Mouse (Mus musculus) lung, adult 18-20 months (tissue): ENCODE results near the gene Slc7a15.
"Not testable (repeated sequence)": the region's sequence is repeated elsewhere in the genome, so short reads cannot be mapped to it uniquely, and the experiment has no call there.

Experiments
- DNase-seq, 2 experiments: peaks; one replicate each; pipeline ENCODE4 v3.0.0; 2022; ENCODE audit warnings: mixed read lengths in 2 of 2

Gene Slc7a15

GRCm38 (mm10) chr12:8559876-8560275 is 39.0 kb downstream of the Slc7a15 start:
- DNase-seq, result not testable (repeated sequence)

- DNase-seq, result no peak
Observed at GRCm38 (mm10) chr12:8556189-8556588, 42.7 kb downstream of the Slc7a15 start.

GRCm38 (mm10) chr12:8555419-8555818 is 43.4 kb downstream of the Slc7a15 start:
- DNase-seq, result no peak

- DNase-seq, result peak; percentile 68 to 73
Observed at GRCm38 (mm10) chr12:8547357-8547756, 51.5 kb downstream of the Slc7a15 start.

GRCm38 (mm10) chr12:8546801-8547200 is 52.1 kb downstream of the Slc7a15 start:
- DNase-seq, result no peak

- no peak for DNase-seq
Observed at GRCm38 (mm10) chr12:8545066-8545610, 53.7 kb downstream of the Slc7a15 start.

GRCm38 (mm10) chr12:8542371-8542770 is 56.5 kb downstream of the Slc7a15 start:
- DNase-seq, result no peak

GRCm38 (mm10) chr12:8539471-8539870 is 59.4 kb downstream of the Slc7a15 start:
- DNase-seq, result no peak

- DNase-seq, result no peak
Observed at GRCm38 (mm10) chr12:8537291-8537690, 61.6 kb downstream of the Slc7a15 start.

GRCm38 (mm10) chr12:8536221-8536965 is 62.5 kb downstream of the Slc7a15 start:
- no peak for DNase-seq

GRCm38 (mm10) chr12:8535596-8535995 is 63.3 kb downstream of the Slc7a15 start:
- no peak for DNase-seq

GRCm38 (mm10) chr12:8534915-8535314 is 64.0 kb downstream of the Slc7a15 start:
- DNase-seq, result no peak

GRCm38 (mm10) chr12:8527770-8528169 is 71.1 kb downstream of the Slc7a15 start:
- no peak for DNase-seq

- no peak for DNase-seq
Observed at GRCm38 (mm10) chr12:8527175-8527574, 71.7 kb downstream of the Slc7a15 start.

GRCm38 (mm10) chr12:8524062-8524461 is 74.8 kb downstream of the Slc7a15 start:
- DNase-seq, result no peak

GRCm38 (mm10) chr12:8522711-8523110 is 76.2 kb downstream of the Slc7a15 start:
- no peak for DNase-seq

- peak; percentile 84 to 85 for DNase-seq
Observed at GRCm38 (mm10) chr12:8521375-8522047, 77.4 kb downstream of the Slc7a15 start.

GRCm38 (mm10) chr12:8519431-8520160 is 79.3 kb downstream of the Slc7a15 start:
- DNase-seq, result peak in 1 of 2 experiments; percentile 37

GRCm38 (mm10) chr12:8511037-8511882 is 87.6 kb downstream of the Slc7a15 start:
- DNase-seq, result peak; percentile 48 to 51

- no peak for DNase-seq
Observed at GRCm38 (mm10) chr12:8510317-8510988, 88.4 kb downstream of the Slc7a15 start.

GRCm38 (mm10) chr12:8509693-8510092 is 89.2 kb downstream of the Slc7a15 start:
- DNase-seq, result peak; percentile 49 to 57
